Mouse (Mus musculus) heart, postnatal 14 days (tissue): ENCODE data around the gene Pfkfb3. TPM values are rescaled to one million over a fixed set of nuclear protein-coding genes. Genes with fewer than 3 reads are reported as not detected.

Source experiments
- DNase-seq, 2 experiments: peaks; one replicate each; pipeline ENCODE4 v3.0.0; 2021 to 2022
- intact Hi-C: fragments of 180-260 bp; cut with DNase I; formaldehyde crosslinking; loops from one replicate; pipeline ENCODE4 v1.15.1; 2025
- long read RNA-seq, 2 experiments: library from polyadenylated mRNA; stranded (forward); transcript quantifications; one replicate each; pipeline ENCODE4 v2.0.0; 2021
- total RNA-seq, 2 experiments: library from RNA; stranded (reverse); gene quantifications; 2 replicates each; pipeline ENCODE4 v1.2.3; 2021

The Pfkfb3 gene
- total RNA-seq, result 10 to 100 TPM; 11.9 to 14.5 TPM
- long read RNA-seq, experiment 1, result 0 reads
- long read RNA-seq, experiment 2, full-length matches to known transcripts, result 1 of 1 reads
- long read RNA-seq, experiment 2, partial matches to known transcripts, result 0 of 1 reads
- long read RNA-seq, experiment 2, other reads (novel, unspliced or antisense), result 0 of 1 reads

GRCm38 (mm10) chr2:11553471-11554400 lies at the start of gene Pfkfb3:
Gene Pfkfb3, minus strand, starts transcription at chr2:11554077.
- peak; percentile 84 to 85 for DNase-seq
- intact Hi-C loops, result no loop called here

- intact Hi-C loops, result loop anchor here (2.0 to 5.0 kb wide), 4 partner anchors 55 to 175 kb away; partner anchors contain the start of genes Ankrd16, Fbh1 and Il15ra
- DNase-seq, result peak; percentile 95 to 97
Measured at GRCm38 (mm10) chr2:11602506-11603489, 48.9 kb upstream of the Pfkfb3 start.

DNA sequence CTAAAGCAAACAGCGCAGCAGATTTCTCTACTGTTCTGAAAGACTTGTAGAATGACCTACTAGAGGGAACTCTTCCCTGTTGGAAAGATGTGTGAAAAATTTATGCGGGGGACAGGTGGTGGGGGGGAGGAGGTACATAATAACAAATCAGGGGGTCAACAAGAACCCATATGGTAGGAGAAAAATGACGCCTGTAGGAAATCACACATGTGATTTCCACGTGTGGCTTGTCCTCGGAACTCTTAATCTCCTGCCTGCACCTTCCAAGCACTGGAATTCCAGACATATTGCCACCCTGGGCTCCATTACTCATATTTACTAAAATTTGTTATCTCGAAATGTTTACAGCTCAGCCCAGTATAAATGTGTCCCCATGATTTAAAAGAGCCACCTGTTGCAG lies 47.9 kb upstream of the Pfkfb3 start:
- intact Hi-C loops, result loop anchor here (2.0 to 5.0 kb wide), 4 partner anchors 54 to 176 kb away; partner anchors contain the start of genes Ankrd16, Fbh1 and Il15ra

GRCm38 (mm10) chr2:11597906-11598305 lies 44.0 kb upstream of the Pfkfb3 start:
- DNase-seq, result no peak

More for the DNA sequence above, 47.9 kb upstream of the Pfkfb3 start:
- no peak for DNase-seq

GRCm38 (mm10) chr2:11596690-11597089 lies 42.8 kb upstream of the Pfkfb3 start:
- DNase-seq, result no peak
- intact Hi-C loops, result no loop called here

More at GRCm38 (mm10) chr2:11597906-11598305, 44.0 kb upstream of the Pfkfb3 start:
- intact Hi-C loops, result no loop called here

- DNase-seq, result no peak
- intact Hi-C loops, result no loop called here
Measured at GRCm38 (mm10) chr2:11587996-11588395, 34.1 kb upstream of the Pfkfb3 start.

DNA sequence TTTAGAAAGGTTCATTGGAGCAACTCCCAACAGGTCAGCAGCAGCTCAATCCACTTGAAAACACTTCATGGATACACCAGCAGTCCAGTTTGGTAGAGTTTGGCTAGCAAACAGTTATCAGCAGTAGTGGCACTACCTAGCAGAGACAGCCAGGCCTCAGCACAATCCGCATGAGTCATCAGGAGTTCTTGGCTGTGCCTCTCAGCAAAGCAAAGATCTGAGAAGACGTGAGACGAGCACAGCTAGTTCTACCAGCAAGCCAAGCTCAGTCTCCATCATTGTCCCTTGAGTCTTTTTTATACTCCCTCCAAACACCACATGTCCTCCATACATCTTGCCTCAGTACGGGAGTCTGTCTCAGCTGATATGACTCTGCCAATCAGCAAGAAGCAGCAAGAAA lies 25.5 kb upstream of the Pfkfb3 start:
- no peak for DNase-seq
- intact Hi-C loops, result no loop called here

DNA sequence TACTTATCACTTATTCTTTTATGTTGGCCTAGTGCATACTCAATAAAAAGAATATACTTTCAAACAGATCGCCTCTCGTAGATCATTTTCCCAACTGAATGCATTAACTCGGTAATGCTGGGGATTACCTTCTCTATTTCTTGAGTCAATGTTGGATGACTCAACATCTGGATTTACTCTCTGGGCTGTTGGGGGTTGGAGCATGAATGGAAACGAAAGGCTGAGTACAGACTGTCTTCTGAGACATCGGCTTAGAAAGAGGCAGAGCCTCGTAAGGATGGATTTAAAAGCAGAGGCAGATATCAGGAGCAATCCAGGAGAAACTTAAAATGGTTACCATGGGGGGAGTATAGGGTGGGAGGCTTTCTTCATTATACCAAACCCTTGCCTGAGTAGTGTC lies 24.3 kb upstream of the Pfkfb3 start:
- DNase-seq, result no peak
- intact Hi-C loops, result no loop called here

DNA sequence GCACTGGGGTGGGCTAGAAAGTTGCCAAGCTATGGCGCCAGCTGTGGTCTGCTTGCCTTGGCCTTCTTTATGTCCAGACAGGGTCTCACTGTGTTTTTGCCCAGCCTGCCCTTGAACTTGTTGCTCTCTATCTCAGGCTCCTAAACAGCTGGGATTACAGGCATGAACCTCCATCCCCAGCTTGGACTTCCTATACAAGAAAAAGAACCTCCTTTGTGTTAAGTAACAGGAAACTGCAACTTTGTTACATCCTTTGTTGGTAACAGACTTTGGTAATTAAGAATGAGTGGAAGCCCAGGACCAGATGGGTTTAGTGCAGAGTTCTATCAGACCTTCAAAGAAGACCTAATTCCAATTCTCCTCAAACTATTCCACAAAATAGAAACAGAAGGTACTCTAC lies 19.8 kb upstream of the Pfkfb3 start:
- intact Hi-C loops, result no loop called here
- DNase-seq, result no peak

- intact Hi-C loops, result no loop called here
- no peak for DNase-seq
Measured at GRCm38 (mm10) chr2:11571004-11571535, 17.2 kb upstream of the Pfkfb3 start.

- intact Hi-C loops, result no loop called here
- no peak for DNase-seq
Measured at GRCm38 (mm10) chr2:11568471-11568870, 14.6 kb upstream of the Pfkfb3 start.

DNA sequence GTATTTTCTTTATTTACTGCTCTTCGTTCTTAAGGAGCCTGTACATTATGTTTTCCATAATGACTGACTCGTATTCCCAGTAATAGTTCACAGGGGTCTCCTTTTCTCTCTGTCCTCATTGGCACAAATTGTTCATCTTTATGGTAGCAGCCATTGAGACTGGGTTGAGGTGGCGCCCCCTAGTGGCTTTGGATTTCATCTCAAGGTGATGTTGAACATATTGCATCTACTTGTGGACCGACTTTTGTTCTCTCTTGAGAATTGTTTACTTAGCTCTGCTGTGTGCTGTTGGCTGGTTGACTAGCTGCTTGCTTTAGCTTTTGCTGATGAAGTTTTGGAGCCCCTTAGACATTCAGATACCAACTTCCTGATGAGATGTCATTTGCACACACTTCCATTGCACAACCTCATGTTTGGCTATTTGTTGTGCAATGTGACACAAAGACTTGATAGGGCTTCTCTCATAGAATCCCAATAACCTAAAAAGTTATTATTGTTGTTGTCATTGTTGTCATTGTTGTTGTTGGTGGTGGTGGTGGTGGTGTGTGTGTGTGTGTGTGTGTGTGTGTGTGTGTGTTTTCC lies 14.0 kb upstream of the Pfkfb3 start:
- intact Hi-C loops, result no loop called here
- peak; percentile 19 to 46 for DNase-seq

DNA sequence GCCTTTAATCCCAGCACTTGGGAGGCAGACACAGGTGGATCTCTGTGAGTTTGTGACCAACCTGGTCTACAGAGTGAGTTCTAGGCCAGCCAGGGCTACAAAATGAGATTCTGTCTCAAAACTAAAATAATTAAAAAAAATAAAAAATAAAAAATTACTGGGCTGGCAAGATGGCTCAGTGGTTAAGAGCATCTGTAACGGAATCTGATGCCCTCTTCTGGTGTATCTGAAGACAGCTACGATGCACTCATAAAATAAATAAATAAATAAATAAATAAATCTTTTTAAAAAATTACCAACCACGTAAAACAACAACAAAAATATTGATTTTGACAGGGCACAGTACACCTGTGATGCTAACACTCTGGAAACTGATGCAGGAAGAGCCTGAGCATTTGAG lies 13.0 kb upstream of the Pfkfb3 start:
- intact Hi-C loops, result no loop called here
- no peak for DNase-seq

- intact Hi-C loops, result no loop called here
- no peak for DNase-seq
Measured at GRCm38 (mm10) chr2:11566241-11566640, 12.4 kb upstream of the Pfkfb3 start.

- intact Hi-C loops, result no loop called here
- no peak for DNase-seq
Measured at GRCm38 (mm10) chr2:11564768-11565167, 10.9 kb upstream of the Pfkfb3 start.

- no peak for DNase-seq
- intact Hi-C loops, result no loop called here
Measured at GRCm38 (mm10) chr2:11563256-11563655, 9.4 kb upstream of the Pfkfb3 start.

DNA sequence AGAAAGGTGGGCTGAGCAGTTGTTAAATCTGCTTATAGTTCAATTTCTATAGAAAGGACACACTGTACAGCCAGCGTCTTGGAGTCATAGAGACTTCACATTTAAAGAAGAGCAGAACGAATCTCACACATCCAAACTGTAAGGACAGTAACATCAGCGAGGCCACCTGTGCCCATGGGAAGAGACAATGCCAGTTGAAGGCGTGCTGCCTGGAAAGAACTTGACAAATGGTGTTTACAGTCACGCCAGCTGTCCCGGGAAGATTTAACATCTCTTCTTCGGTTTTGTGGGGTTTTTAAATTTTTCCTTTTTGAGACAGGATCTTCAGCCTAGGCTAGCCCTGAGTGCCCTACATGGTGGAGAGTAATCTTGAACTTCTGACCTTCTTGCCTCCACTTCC lies 4.8 kb upstream of the Pfkfb3 start:
- intact Hi-C loops, result no loop called here
- no peak for DNase-seq

DNA sequence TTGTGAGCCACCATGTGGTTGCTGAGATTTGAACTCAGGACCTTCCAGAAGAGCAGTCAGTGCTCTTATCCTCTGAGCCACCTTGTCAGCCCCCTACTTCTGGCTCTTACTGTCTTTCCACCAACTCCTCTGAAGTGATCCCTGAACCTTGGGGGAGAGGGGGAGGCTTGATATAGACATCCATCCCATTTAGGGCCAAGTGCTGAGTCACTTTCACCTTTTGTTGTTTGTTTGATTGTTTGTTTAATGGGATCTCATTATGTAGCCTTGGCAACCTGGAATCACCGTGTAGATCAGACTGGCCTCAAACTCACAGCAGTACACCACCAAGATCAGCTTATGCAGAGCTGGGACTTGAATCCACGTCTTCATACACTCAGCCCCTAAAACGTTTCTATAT lies 3.4 kb upstream of the Pfkfb3 start:
- intact Hi-C loops, result no loop called here
- DNase-seq, result no peak

- intact Hi-C loops, result no loop called here
- no peak for DNase-seq
Measured at GRCm38 (mm10) chr2:11555316-11555715, 1.4 kb upstream of the Pfkfb3 start.

DNA sequence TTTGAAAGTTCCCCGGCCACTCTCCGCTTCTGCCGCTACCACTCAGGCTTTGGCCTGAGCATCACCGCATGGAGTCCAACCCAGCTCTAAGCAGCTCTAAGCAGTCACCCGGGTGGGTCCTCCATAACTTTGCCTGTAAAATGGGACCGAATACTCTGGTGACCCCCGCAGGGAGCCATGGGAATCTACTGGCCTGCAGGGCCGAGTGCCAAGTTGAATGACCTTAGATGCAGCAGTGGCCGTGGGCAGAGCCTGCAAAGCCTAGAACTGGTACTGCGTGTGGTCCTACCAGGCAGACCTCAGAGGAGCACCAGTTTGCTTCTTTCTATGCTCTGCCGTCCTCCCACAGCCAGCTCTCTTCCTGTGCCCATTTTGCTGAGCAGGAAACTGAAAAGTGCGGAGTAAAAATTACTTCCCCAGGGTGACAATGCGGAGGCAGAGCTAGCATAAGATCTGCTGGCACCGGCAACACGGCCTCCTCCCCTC lies 868 bp downstream of the Pfkfb3 start:
- peak; percentile 22 to 39 for DNase-seq
- intact Hi-C loops, result no loop called here
